In the genomic region with DNA sequence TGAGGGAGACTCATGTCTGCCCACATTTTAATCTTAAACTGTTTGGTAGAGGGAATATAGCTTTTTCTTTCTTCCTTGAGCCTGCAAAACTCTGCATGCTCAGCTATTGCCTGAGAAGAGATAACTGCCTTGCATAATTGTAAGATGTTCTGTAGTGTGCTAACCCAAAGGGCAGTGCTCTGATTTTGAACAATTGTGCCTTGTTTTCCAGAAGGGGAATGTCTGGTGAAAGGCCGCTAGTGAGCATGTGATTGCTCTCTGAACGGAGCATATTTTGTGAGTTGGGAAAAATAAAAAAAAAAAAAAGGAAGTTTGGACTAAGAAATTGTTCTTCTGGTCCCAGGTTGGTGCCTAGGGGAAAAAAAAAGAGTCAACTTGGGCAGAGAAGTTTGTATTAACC, we compare ENCODE assay signal across 31 mouse cellular contexts. TPM values are rescaled to one million over a fixed set of nuclear protein-coding genes. Genes with fewer than 3 reads are reported as not detected.
"Had no signal": no experiment of that assay in that cellular context is flagged by ENCODE, and none has a peak within 500 bp of the region (broad histone marks: within the 10 kb centered on the region; RNA-seq: fewer than 3 reads in every experiment).

No protein-coding gene starts in this region.

- H3K36me3 ChIP-seq: liver, embryonic 13.5 days had no signal

- ATAC-seq: intestine, embryonic 16.5 days; midbrain, embryonic 15.5 days had no signal

- DNase-seq: kidney, adult 18-20 months; kidney, adult 9 months; kidney, postnatal 14 days; kidney, postnatal 4 days; liver, embryonic 13.5 days; lung, adult 2 months; lung, postnatal 14 days; thymus, adult 2 months; thymus, postnatal 14 days; thymus, postnatal 4 days had no signal

- H3K27ac ChIP-seq: liver, embryonic 13.5 days; macrophage; midbrain, embryonic 12.5 days; midbrain, embryonic 15.5 days; neural tube, embryonic 13.5 days; stomach, postnatal 0 days had no signal

- H3K4me2 ChIP-seq: liver, embryonic 13.5 days; midbrain, embryonic 12.5 days; midbrain, embryonic 15.5 days; neural tube, embryonic 13.5 days had no signal

- H3K27me3 ChIP-seq: midbrain, embryonic 12.5 days; midbrain, embryonic 15.5 days; neural tube, embryonic 13.5 days had no signal

- H3K4me1 ChIP-seq: liver, embryonic 13.5 days; midbrain, embryonic 12.5 days; midbrain, embryonic 15.5 days; neural tube, embryonic 13.5 days had no signal

- H3K9me3 ChIP-seq: liver, embryonic 13.5 days; midbrain, embryonic 12.5 days; midbrain, embryonic 15.5 days; neural tube, embryonic 13.5 days had no signal

- H3K9ac ChIP-seq: liver, embryonic 13.5 days; midbrain, embryonic 12.5 days; midbrain, embryonic 15.5 days; neural tube, embryonic 13.5 days had no signal

- H3K4me3 ChIP-seq: liver, embryonic 13.5 days; midbrain, embryonic 12.5 days; midbrain, embryonic 15.5 days; myocyte; neural tube, embryonic 13.5 days had no signal

RNA-seq across cellular contexts. Expression of a gene that starts 18.2 kb away (rescaled TPM):
- total RNA-seq: layer of hippocampus, adult 18-20 months; layer of hippocampus, postnatal 25 days; left cerebral cortex, adult 18-20 months; left cerebral cortex, postnatal 25 days; liver, adult 2 months; megakaryocyte, adult 5-6 weeks; neutrophil, adult 5-6 weeks had no signal
- polyA plus RNA-seq: intestine, embryonic 16.5 days; kidney, embryonic 16.5 days; limb, embryonic 11.5 days; liver, adult 2 months; liver, embryonic 13.5 days; liver, embryonic 16.5 days; lung, embryonic 16.5 days; macrophage; midbrain, embryonic 12.5 days; midbrain, embryonic 15.5 days; myocyte; neural tube, embryonic 13.5 days; small intestine, adult 2 months; spleen, adult 2 months; stomach, embryonic 14.5 days; stomach, postnatal 0 days; thymus, adult 2 months had no signal
